Mouse (Mus musculus): ENCODE measurements around the gene Tec. TPM values are rescaled to one million over a fixed set of nuclear protein-coding genes. Genes with fewer than 3 reads are reported as not detected.

Tec gene
- total and polyA plus RNA-seq, 2 experiments from 2014 or later = 2.1 to 4.0 TPM

DNA sequence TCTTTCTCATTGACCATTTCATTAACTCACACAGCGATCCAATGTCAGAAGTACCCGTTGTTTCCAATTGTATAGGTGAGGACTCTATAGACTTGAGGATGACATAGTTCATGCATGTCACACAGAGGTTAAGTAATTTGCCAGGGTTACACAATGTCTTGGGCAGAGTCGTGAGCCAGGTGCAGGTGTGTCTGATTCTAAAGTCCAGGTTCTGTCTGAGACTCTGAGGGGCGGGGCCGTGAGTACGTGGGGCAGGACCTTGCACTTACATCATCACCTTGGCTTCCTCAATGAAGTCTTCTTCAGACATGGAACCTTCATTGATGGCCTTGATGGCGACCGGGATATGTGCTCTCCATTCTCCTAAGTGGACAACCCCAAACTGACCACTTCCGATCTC lies 158.3 kb downstream of the Tec start:
- no peak for ATAC-seq
- H3K9ac ChIP-seq = no peak overlapping the region
- H3K4me2 ChIP-seq (ENCODE audit: low read depth) = no peak overlapping the region
- no peaks in the 10 kb centered on the region for H3K27me3 ChIP-seq (ENCODE audit: insufficient read depth, low read length)
- no peaks in the 10 kb centered on the region for H3K36me3 ChIP-seq (ENCODE audit: insufficient read depth)
- H3K27ac ChIP-seq (ENCODE audit: low read depth, low read length) = no peak overlapping the region
- H3K4me3 ChIP-seq (ENCODE audit: low read depth, low read length) = no peak overlapping the region
- H3K4me1 ChIP-seq (ENCODE audit: insufficient read depth) = no peaks in the 10 kb centered on the region
- no peaks in the 10 kb centered on the region for H3K9me3 ChIP-seq (ENCODE audit: low read length)
- TF ChIP-seq CTCF (IDR thresholded peaks at IDR 0.05; ENCODE audit: low read depth) = no peak
- WGBS = 94% methylated on average over 9 of the region's 9 CpGs
- no peak for DNase-seq

DNA sequence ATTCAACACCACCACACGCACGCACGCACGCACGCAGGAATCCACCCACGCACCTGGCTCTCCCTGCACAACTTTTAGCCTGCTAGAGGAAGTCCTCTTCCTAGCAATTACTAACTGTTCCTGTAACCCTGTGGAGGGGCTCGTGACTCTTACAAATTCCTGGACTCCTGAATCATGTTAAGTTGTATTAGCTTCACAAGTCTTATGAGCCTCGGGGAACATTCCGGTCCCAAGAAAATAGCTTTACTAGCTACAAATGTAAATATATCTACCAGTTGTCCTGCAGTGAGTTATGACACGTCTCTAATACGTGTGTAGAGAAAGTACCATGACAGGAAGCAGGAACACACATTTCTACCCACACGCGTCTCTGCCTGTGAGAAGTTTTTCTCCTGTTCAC lies 158.8 kb downstream of the Tec start:
- H3K9me3 ChIP-seq (ENCODE audit: low read length) = no peaks in the 10 kb centered on the region
- WGBS = 90% methylated on average over 13 of the region's 13 CpGs
- no peak overlapping the region for H3K4me3 ChIP-seq (ENCODE audit: low read depth, low read length)
- H3K36me3 ChIP-seq (ENCODE audit: insufficient read depth) = no peaks in the 10 kb centered on the region
- H3K27me3 ChIP-seq (ENCODE audit: insufficient read depth, low read length) = no peaks in the 10 kb centered on the region
- H3K27ac ChIP-seq (ENCODE audit: low read depth, low read length) = no peak overlapping the region
- ATAC-seq (no peak), DNase-seq (no peak)
- H3K4me2 ChIP-seq (ENCODE audit: low read depth) = no peak overlapping the region
- TF ChIP-seq CTCF (IDR thresholded peaks at IDR 0.05; ENCODE audit: low read depth) = no peak
- no peaks in the 10 kb centered on the region for H3K4me1 ChIP-seq (ENCODE audit: insufficient read depth)
- no peak overlapping the region for H3K9ac ChIP-seq

DNA sequence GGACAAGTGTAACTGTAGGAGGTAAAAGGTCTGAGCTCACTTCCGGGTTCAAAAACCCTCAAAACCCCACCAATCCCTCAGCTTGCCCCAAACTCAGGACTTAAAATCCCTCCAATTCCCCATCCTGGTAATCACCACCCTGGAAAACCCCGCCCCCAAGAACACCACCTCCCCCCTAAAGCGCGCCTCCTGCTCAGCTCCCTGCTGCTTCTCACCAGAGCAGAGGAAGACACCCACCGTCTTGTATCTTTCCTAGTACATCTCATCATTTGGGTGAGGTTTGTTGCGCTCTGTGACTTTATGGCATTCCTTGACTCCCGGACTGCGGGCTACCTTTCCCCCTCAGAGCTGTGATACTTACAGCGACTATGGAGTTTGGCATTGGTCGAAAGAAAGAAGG lies 161.6 kb downstream of the Tec start:
- no peak overlapping the region for H3K27ac ChIP-seq (ENCODE audit: low read depth, low read length)
- H3K27me3 ChIP-seq (ENCODE audit: insufficient read depth, low read length) = no peaks in the 10 kb centered on the region
- H3K4me2 ChIP-seq (ENCODE audit: low read depth) = no peak overlapping the region; the same call in 1 of the 2 replicates
- TF ChIP-seq CTCF (IDR thresholded peaks at IDR 0.05; ENCODE audit: low read depth) = no peak
- 65% methylated on average over 10 of the region's 10 CpGs for WGBS
- no peak overlapping the region for H3K9ac ChIP-seq
- H3K9me3 ChIP-seq (ENCODE audit: low read length) = no peaks in the 10 kb centered on the region
- ATAC-seq (no peak), DNase-seq (no peak)
- no peaks in the 10 kb centered on the region for H3K4me1 ChIP-seq (ENCODE audit: insufficient read depth)
- no peak overlapping the region for H3K4me3 ChIP-seq (ENCODE audit: low read depth, low read length)
- H3K36me3 ChIP-seq (ENCODE audit: insufficient read depth) = no peaks in the 10 kb centered on the region

DNA sequence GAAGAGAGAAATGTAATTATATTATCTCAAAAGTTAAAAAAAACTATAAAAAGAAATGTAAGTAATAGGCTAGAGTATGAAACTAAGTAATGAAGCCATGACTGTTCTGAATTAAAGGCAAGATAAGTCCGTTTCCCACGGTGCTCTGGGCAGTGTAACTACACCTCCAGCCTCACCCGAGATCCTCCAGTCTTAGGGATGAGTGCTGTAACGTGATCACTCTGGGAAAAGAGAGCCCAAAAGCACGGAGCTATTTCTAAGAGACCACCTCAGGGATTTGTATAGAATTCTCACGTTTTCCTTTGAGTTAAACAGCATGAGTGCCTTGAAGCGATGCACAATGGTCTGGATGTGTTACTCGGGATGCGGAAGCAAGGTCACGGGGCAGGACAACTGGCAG lies 162.2 kb downstream of the Tec start:
- WGBS = 52% methylated on average over 10 of the region's 10 CpGs
- H3K4me3 ChIP-seq (ENCODE audit: low read depth, low read length) = no peak overlapping the region
- no peaks in the 10 kb centered on the region for H3K4me1 ChIP-seq (ENCODE audit: insufficient read depth)
- no peak overlapping the region for H3K27ac ChIP-seq (ENCODE audit: low read depth, low read length)
- no peak overlapping the region for H3K9ac ChIP-seq
- no peaks in the 10 kb centered on the region for H3K9me3 ChIP-seq (ENCODE audit: low read length)
- no peak for TF ChIP-seq CTCF (IDR thresholded peaks at IDR 0.05; ENCODE audit: low read depth)
- no peak for DNase-seq
- no peaks in the 10 kb centered on the region for H3K27me3 ChIP-seq (ENCODE audit: insufficient read depth, low read length)
- H3K36me3 ChIP-seq (ENCODE audit: insufficient read depth) = no peaks in the 10 kb centered on the region
- no peak overlapping the region; the same call in 1 of the 2 replicates for H3K4me2 ChIP-seq (ENCODE audit: low read depth)
- no peak for ATAC-seq

Other genes with a start within 250 kb of the Tec start
- gene Cnga1, start 224.2 kb downstream of the Tec start, total RNA-seq (2014; rRNA removed) = not detected in 2 replicates
- gene Cnga1, start 224.2 kb downstream of the Tec start, polyA plus RNA-seq (2015; fragmentation: Nextera tagmentation; extraction: Ambion mirVana) = not detected in 2 replicates
- 0.05 and 0.08 TPM in 2 replicates for gene Nipal1, start 220.7 kb downstream of the Tec start, total RNA-seq (2014; rRNA removed)
- gene Nipal1, start 220.7 kb downstream of the Tec start, polyA plus RNA-seq (2015; fragmentation: Nextera tagmentation; extraction: Ambion mirVana) = 0.38 and 0.44 TPM in 2 replicates
- not detected in 2 replicates for gene Txk, start 115.7 kb downstream of the Tec start, total RNA-seq (2014; rRNA removed)
- 0.06 and 0.13 TPM in 2 replicates for gene Txk, start 115.7 kb downstream of the Tec start, polyA plus RNA-seq (2015; fragmentation: Nextera tagmentation; extraction: Ambion mirVana)
- 43.4 and 48.2 TPM in 2 replicates for gene Slain2, start 45.8 kb upstream of the Tec start, total RNA-seq (2014; rRNA removed)
- 11.3 and 12.7 TPM in 2 replicates for gene Slain2, start 45.8 kb upstream of the Tec start, polyA plus RNA-seq (2015; fragmentation: Nextera tagmentation; extraction: Ambion mirVana)
- gene Gm10135, start 106.2 kb upstream of the Tec start, total RNA-seq (2014; rRNA removed) = not detected in 2 replicates
- gene Gm10135, start 106.2 kb upstream of the Tec start, polyA plus RNA-seq (2015; fragmentation: Nextera tagmentation; extraction: Ambion mirVana) = not detected in 2 replicates
- gene Slc10a4, start 138.4 kb upstream of the Tec start, total RNA-seq (2014; rRNA removed) = 6.5 and 14.2 TPM in 2 replicates
- gene Slc10a4, start 138.4 kb upstream of the Tec start, polyA plus RNA-seq (2015; fragmentation: Nextera tagmentation; extraction: Ambion mirVana) = 21.3 and 27.0 TPM in 2 replicates

Data from forebrain, postnatal 0 days (tissue).